Mouse (Mus musculus): ENCODE measurements around the gene Ttc28.

DNA sequence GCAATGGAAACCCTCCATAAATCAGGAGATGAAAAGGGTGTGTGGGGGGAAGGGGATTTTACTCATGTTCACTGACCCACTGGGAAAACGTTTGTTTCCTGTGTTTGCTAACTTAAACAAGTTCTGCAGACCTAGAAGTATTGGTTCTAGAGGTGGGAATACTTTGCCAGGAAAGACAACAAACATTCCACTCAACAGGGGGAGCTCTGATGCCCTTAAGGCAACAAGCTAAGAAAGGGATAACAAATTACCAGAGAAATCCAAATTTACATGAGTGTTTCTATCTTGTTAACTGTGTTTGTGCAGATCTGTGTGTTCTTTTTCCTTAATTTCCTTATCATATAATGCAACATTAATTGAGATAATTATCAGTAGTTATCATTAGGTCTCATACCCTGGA is 446.2 kb downstream of the Ttc28 start:
- no peak for TF ChIP-seq EP300 (IDR thresholded peaks at IDR 0.05)
- TF ChIP-seq CTCF (IDR thresholded peaks at IDR 0.05) = no peak

Data from lung, postnatal 0 days (tissue).